Mouse (Mus musculus) adrenal gland, adult (tissue): ENCODE results near the gene Spout1.

Experiments
- DNase-seq, 2 experiments: peaks; one replicate each; pipeline ENCODE4 v3.0.0; 2022 to 2023; ENCODE audit warnings: low spot score in 1 of 2; ENCODE audit not compliant: inconsistent age in 2 of 2

The Spout1 gene

GRCm38 (mm10) chr2:30177700-30178675, at the start of gene Spout1:
Gene Spout1, minus strand, starts transcription at chr2:30178459.
- DNase-seq, result peak; percentile 96 to 97

DNA sequence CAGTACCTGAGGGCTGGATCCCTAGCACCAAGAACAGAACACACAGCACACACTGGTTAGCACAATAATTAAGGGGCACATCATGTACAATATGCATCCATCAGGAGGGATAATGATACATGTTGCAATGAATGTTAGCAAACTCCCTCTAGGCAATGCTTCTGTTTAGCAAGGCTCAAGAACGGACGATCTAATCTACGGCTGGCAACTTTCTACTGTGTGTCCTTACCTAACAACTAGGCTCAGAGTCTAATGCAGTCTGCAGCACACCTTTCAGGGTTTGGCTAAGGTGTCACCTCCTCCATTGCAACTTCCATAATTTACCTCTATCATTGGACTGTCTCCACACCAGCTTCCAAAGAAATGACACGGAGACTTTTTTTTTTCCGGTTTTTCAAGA, 38.0 kb upstream of the Spout1 start:
- DNase-seq, result peak in 1 of 2 experiments; percentile 2

GRCm38 (mm10) chr2:30215493-30215892, 37.2 kb upstream of the Spout1 start:
- DNase-seq, result peak in 1 of 2 experiments; percentile 15

- DNase-seq, result no peak
These were observed 36.5 kb upstream of the Spout1 start for GRCm38 (mm10) chr2:30214745-30215144.

DNA sequence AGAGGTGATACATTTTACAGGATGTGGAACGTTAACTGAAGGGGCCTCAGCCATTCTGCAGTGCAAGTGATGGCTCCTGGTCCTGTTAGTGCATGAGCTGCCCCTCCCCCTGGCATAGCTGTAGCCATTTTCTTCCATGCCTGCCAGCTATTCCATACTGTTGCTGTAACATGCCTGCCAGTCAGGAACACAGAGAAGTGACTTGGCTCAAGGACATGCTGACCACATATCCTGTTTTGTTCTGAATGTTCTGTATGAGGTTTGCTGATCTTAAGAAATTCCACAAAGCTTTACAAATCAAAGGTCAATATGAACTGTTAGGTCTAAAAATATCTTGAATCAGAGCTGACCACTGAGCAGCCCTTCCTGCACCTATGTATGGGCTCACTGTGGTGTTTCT, 34.7 kb upstream of the Spout1 start:
- peak in 1 of 2 experiments; percentile 53 for DNase-seq

DNA sequence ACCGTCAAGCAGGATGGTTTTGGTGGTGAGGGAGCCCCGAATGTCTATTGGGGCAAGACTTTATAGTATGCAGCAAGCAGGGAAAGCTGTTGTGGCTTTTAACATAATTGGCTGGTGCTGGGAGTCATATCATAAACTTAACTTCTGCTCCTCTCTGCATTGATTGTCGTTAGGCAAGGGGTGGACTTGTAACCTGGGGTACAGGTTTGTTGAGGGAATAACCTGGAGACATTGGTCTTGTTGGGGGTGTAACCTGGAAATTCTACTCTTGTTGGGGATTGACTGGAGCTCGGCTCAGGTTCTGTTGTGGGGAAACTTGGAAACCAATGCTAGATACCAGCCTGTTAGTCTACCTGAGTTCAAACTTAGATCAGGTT, 33.9 kb upstream of the Spout1 start:
- no peak for DNase-seq

- DNase-seq, result no peak
These were observed 33.3 kb upstream of the Spout1 start for GRCm38 (mm10) chr2:30211408-30212168.

DNA sequence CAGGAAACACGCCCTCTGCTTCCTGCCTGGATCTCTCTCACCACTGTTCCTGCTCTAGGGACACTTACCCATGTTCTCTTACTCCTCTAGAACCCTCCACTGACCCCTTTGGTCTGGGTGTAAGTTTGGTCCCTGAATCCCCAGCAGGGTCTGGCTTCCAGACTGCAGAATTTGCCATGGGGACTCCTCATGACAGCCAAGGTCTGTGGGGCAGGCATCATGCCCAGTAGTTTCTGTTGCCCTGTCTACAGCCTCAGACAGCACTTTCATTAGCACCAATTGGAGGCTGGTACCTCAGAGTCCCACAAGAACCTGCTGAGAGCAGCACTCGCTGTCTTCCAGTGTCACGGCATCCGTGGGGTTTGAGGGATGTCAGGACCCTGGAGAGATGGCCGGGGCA, 29.6 kb upstream of the Spout1 start:
- DNase-seq, result no peak

DNA sequence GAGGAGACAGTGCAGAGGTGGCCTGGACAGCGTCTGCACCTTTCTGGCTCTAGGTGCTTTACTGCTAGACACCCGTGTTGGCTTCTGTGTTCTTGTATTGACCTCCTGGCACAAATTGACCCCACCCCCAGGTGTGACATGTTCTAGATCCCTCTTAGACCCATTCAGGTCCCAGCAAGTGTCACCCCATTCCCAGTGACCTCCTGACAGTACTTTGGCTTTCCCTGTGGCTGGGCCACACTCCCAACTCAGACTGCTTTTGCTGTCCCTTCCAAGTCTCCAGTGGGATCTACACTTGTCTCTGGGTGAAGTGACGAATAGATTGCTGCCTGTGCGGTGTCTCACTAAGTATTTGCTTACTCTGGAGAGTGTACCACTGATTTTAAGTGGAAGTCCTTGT, 29.1 kb upstream of the Spout1 start:
- no peak for DNase-seq

DNA sequence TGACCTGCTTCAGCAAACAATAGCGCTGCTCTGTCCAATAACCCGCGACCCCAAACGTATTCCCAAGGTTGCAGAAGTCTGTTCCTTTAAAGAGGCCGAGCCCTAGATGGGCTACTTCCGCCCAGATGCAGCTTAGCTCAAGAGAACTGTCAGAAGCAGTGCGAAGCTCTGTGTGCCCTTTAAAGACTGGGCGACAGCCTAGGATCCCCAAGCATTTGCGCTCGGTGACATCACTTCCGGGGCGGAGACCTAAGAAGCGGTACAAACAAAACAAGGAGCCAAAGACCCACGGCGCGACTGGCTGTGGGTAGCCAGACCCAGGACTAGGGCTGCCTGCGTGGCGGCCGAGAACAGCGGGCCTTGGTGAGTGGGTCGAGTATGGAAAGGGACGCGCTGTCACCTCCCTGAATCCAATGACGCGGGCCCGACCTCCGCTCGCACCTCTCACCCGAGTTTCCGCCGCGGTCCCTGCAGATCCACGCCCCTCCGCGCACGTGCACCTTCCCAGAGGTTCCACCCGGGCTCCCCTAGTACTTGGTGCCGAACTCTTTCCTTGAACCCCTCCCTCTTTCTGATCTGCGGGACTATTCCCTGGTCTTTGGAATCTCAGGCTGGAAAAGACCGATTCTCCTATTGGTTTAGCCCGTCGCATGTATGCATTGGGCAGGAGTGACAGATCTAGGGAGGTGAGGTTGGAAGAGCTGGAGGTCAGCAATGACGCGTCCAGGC, 27.5 kb upstream of the Spout1 start, which contains the start of gene Kyat1:
Gene Kyat1 (minus strand): TSS at position 219 of the 729 bp plus-strand sequence.
- DNase-seq, result peak; percentile 95 to 98

DNA sequence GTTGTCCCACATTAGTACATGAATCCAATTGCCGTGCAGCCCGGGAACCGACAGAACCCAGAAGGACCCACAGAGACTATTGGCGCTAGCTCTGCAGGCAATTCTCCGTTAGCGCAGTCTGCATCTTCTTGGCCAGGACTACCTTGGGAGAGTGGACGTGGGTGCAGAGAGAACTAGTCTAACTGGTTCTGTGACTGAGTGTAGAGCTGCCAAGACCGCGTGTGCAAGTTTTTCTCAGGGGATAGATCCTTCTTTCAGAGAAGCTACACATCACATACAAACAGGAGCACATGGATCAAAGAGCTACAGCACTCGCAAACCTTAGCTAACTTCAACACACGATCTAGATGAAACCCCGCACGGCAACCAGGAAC, 27.0 kb upstream of the Spout1 start:
- DNase-seq, result no peak

GRCm38 (mm10) chr2:30203439-30203838, 25.2 kb upstream of the Spout1 start:
- DNase-seq, result peak in 1 of 2 experiments; percentile 68

- DNase-seq, result no peak
These were observed 22.2 kb upstream of the Spout1 start for GRCm38 (mm10) chr2:30200388-30200925.

DNA sequence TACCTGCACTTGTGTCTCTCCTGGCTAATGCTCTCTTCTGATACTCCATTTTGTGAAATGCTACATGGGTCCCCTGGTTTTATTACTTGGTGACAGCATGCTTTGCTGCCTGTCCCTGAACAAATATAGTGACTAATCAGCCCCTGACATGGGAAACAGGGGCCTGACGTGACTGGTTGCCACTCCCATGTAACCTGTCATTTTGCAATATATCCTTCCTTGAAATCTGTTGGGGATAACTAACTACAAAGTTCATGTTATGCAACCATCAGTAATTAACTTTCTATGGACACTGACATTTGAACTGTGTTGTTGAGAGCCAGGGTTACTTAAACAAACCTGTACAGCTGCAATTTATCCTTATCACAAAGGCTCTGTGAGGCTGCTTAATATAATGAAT, 21.7 kb upstream of the Spout1 start:
- peak in 1 of 2 experiments; percentile 87 for DNase-seq

- DNase-seq, result no peak
These were observed 19.8 kb upstream of the Spout1 start for GRCm38 (mm10) chr2:30198021-30198420.

- DNase-seq, result no peak
These were observed 16.4 kb upstream of the Spout1 start for GRCm38 (mm10) chr2:30194656-30195055.

- no peak for DNase-seq
These were observed 13.7 kb upstream of the Spout1 start for GRCm38 (mm10) chr2:30191790-30192580.

- DNase-seq, result no peak
These were observed 7.4 kb upstream of the Spout1 start for GRCm38 (mm10) chr2:30185681-30186080.

GRCm38 (mm10) chr2:30185276-30185675, 7.0 kb upstream of the Spout1 start:
- DNase-seq, result no peak

- DNase-seq, result no peak
These were observed 5.5 kb upstream of the Spout1 start for GRCm38 (mm10) chr2:30183721-30184120.
